Mouse (Mus musculus) stomach, embryonic 16.5 days (tissue): Measurements from ENCODE around the gene Elac2. TPM values are rescaled to one million over a fixed set of nuclear protein-coding genes. Genes with fewer than 3 reads are reported as not detected.

Experiments used
- ATAC-seq: fragments of 200-750 bp; cut with Nextera tagmentation; 2 replicates; pipeline ENCODE4 v1.8.0; 2017; ENCODE audit warnings: moderate number of reproducible peaks, moderate TSS enrichment; ENCODE audit not compliant: insufficient read depth, low FRiP score
- H3K27ac ChIP-seq: fragments of 300-500 bp; sonication (generic); 2 replicates; pipeline ENCODE4 v1.5.1; 2014; ENCODE audit warnings: low read length
- H3K27me3 ChIP-seq: fragments of 300-500 bp; sonication (generic); 2 replicates; pipeline ENCODE4 v1.6.1; 2014; ENCODE audit warnings: low read length, control low read depth, mixed read lengths; ENCODE audit not compliant: control insufficient read depth, insufficient read depth
- H3K36me3 ChIP-seq: fragments of 300-500 bp; sonication (generic); 2 replicates; pipeline ENCODE4 v1.6.1; 2014; ENCODE audit warnings: low read length; ENCODE audit not compliant: control insufficient read depth, insufficient read depth
- H3K4me1 ChIP-seq: fragments of 300-500 bp; sonication (generic); 2 replicates; pipeline ENCODE4 v1.6.1; 2014; ENCODE audit warnings: low read length, control low read depth, mixed read lengths; ENCODE audit not compliant: control insufficient read depth, insufficient read depth
- H3K4me2 ChIP-seq: fragments of 300-500 bp; sonication (generic); 2 replicates; pipeline ENCODE4 v1.6.1; 2014; ENCODE audit warnings: low read depth, low read length, mixed read lengths
- H3K4me3 ChIP-seq: fragments of 300-500 bp; sonication (generic); replicated peaks from 2 replicates; pipeline ENCODE4 v1.5.1; 2014; ENCODE audit warnings: mild to moderate bottlenecking, low read length
- H3K9ac ChIP-seq: fragments of 300-500 bp; sonication (generic); 2 replicates; pipeline ENCODE4 v1.6.1; 2014; ENCODE audit warnings: low read length
- H3K9me3 ChIP-seq: fragments of 300-500 bp; sonication (generic); replicated peaks from 2 replicates; pipeline ENCODE4 v1.6.1; 2016; ENCODE audit warnings: low read length, control low read depth; ENCODE audit not compliant: control insufficient read depth
- WGBS: fragments of 180-500 bp; shearing (Covaris S2); extraction: QIAGEN DNeasy Blood & Tissue Kit; methylation state at CpG from one replicate; pipeline ENCODE4 v1.1.7; 2014; 5-methylcytosine and 5-hydroxymethylcytosine counted together
- polyA plus RNA-seq: library from polyadenylated mRNA; unstranded; fragments of >200 nt; fragmentation: Nextera tagmentation; extraction: Ambion mirVana; gene quantifications from 2 replicates; pipeline ENCODE4 v1.2.1, GENCODE M21; 2015

Gene Elac2
- polyA plus RNA-seq, 1 experiment from 2014 or later, result 23.5 TPM

DNA sequence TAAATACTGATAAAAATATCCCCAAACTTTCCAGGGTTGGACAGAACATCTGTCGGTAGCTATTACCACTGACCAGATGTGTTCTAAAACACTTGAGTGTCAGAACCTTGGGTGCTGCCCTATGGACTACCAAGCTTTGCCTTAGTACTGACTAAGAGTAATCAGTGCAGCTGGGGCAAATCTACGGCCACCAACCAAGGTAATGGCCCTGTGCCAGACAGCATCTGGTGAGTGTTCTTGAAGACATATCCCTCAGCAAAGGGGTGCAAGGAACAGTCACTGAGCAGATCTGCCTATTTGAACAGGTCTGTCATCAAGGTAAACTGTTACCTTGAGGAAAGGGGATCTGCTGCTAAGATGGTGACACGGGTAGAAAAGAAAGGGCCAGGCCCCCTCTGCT is 26.0 kb downstream of the Elac2 start:
- H3K4me2 ChIP-seq, result no peak overlapping the region
- WGBS, result 62% methylated on average over 3 of the region's 3 CpGs
- peaks cover 6% of the 10 kb centered on the region for H3K36me3 ChIP-seq
- H3K4me3 ChIP-seq, result no peak overlapping the region
- no peak for ATAC-seq
- H3K4me1 ChIP-seq, result no peaks in the 10 kb centered on the region
- H3K9ac ChIP-seq, result no peak overlapping the region
- no peak overlapping the region for H3K27ac ChIP-seq
- no peaks in the 10 kb centered on the region for H3K27me3 ChIP-seq
- H3K9me3 ChIP-seq, result no peaks in the 10 kb centered on the region

GRCm38 (mm10) chr11:65006047-65006446 is 27.2 kb downstream of the Elac2 start:
- ATAC-seq, result no peak
- whole genome bisulfite sequencing, result 90% methylated on average over 4 of the region's 4 CpGs
- H3K4me2 ChIP-seq, result no peak overlapping the region

DNA sequence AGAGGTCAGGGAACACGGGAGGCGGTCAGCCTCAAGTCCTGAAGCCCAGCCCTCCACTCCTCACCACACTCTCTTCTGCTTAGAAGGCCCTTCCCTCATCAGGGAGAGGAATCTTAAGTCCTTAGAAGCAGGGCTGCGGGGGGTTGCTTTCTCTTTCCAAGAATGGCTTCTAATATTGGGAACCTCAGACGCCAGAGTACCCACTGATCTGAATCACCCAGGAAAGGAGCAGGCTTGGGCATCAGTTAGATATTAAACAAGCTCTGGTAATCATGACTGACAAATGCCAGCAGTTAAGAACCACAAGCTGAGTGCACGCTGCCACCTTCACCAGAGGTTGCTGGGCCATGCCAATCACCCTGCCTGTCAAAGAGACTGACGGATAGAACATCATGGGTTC is 35.1 kb downstream of the Elac2 start:
- no peak overlapping the region for H3K4me2 ChIP-seq
- ATAC-seq, result no peak
- no peaks in the 10 kb centered on the region for H3K36me3 ChIP-seq
- H3K4me1 ChIP-seq, result no peaks in the 10 kb centered on the region
- H3K27ac ChIP-seq, result no peak overlapping the region
- no peak overlapping the region for H3K4me3 ChIP-seq
- no peaks in the 10 kb centered on the region for H3K9me3 ChIP-seq
- no peak overlapping the region for H3K9ac ChIP-seq
- H3K27me3 ChIP-seq, result no peaks in the 10 kb centered on the region
- WGBS, result 74% methylated on average over 6 of the region's 6 CpGs

More at GRCm38 (mm10) chr11:65006047-65006446, 27.2 kb downstream of the Elac2 start:
- H3K27ac ChIP-seq, result no peak overlapping the region
- H3K4me3 ChIP-seq, result no peak overlapping the region
- H3K4me1 ChIP-seq, result no peaks in the 10 kb centered on the region
- H3K9ac ChIP-seq, result no peak overlapping the region
- no peaks in the 10 kb centered on the region for H3K9me3 ChIP-seq
- no peaks in the 10 kb centered on the region for H3K27me3 ChIP-seq
- H3K36me3 ChIP-seq, result peaks cover 5% of the 10 kb centered on the region

GRCm38 (mm10) chr11:65016754-65017153 is 37.9 kb downstream of the Elac2 start:
- WGBS, result 80% methylated on average over 1 of the region's 1 CpGs
- no peaks in the 10 kb centered on the region for H3K36me3 ChIP-seq
- ATAC-seq, result peak; percentile 50; the same call in 1 of the 2 replicates
- H3K4me3 ChIP-seq, result no peak overlapping the region
- H3K4me2 ChIP-seq, result no peak overlapping the region
- no peaks in the 10 kb centered on the region for H3K27me3 ChIP-seq
- no peak overlapping the region for H3K27ac ChIP-seq
- H3K4me1 ChIP-seq, result no peaks in the 10 kb centered on the region
- no peaks in the 10 kb centered on the region for H3K9me3 ChIP-seq
- no peak overlapping the region for H3K9ac ChIP-seq

DNA sequence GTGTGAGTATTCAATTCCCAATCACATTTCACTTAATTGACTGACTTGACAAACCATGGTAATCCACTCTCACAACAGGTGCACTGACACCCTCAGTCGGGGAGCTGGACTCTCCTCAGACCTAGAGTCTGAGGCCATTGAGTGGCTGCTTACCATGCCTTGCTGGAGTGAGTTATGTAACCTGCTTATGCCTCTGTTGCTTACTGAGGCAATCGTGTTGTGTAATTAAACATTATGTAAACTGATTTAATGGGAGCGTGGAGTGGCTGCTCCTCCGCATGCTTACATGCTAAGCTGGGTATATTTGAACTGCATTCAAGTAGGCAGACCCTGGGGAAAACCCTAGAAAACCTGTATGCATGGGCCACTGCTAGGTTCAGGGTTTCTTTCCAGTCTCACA is 41.9 kb downstream of the Elac2 start:
- H3K4me3 ChIP-seq, result no peak overlapping the region
- no peaks in the 10 kb centered on the region for H3K27me3 ChIP-seq
- H3K4me1 ChIP-seq, result no peaks in the 10 kb centered on the region
- no peaks in the 10 kb centered on the region for H3K36me3 ChIP-seq
- no peaks in the 10 kb centered on the region for H3K9me3 ChIP-seq
- no peak overlapping the region for H3K4me2 ChIP-seq
- ATAC-seq, result no peak
- H3K27ac ChIP-seq, result no peak overlapping the region
- 85% methylated on average over 4 of the region's 4 CpGs for WGBS
- H3K9ac ChIP-seq, result no peak overlapping the region

- Histone ChIP-seq H3K27me3 (no peaks in the 10 kb centered on the region), H3K4me1 (no peaks in the 10 kb centered on the region), H3K27ac (no peak overlapping the region), H3K4me2 (no peak overlapping the region), H3K9ac (no peak overlapping the region), H3K36me3 (no peaks in the 10 kb centered on the region), H3K9me3 (no peaks in the 10 kb centered on the region), H3K4me3 (no peak overlapping the region)
- 91% methylated on average over 11 of the region's 11 CpGs for WGBS
- no peak for ATAC-seq
Measured at GRCm38 (mm10) chr11:65022771-65023170, 43.9 kb downstream of the Elac2 start.

DNA sequence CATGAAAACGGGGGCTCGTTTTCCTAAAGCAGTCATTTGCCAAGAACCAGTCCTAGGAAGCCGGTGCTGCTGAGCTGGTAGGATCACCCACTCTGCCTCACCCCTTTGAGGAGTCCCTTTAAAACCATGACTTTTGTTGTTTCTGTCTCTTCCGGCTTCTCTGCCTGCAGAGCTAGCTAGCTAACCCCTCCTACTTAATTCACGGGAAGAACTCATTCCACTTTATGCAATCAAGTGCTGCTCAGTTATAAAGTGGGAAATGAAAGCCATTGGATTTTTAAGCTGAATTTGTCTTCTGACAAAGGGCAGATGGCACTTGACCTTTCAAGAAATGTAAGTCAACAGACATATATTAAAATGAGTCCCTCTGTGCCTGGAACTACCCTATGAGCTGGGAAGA is 49.2 kb downstream of the Elac2 start:
- Histone ChIP-seq H3K4me1 (0 out of 2 replicates have a peak, but pooled peaks cover 3% of the 10 kb centered on the region), H3K4me2 (no peak overlapping the region), H3K4me3 (no peak overlapping the region), H3K27me3 (no peaks in the 10 kb centered on the region), H3K36me3 (no peaks in the 10 kb centered on the region), H3K27ac (no peak overlapping the region), H3K9ac (no peak overlapping the region), H3K9me3 (no peaks in the 10 kb centered on the region)
- no peak for ATAC-seq
- WGBS, result 70% methylated on average over 5 of the region's 5 CpGs

GRCm38 (mm10) chr11:65030201-65030600 is 51.4 kb downstream of the Elac2 start:
- no peaks in the 10 kb centered on the region for H3K27me3 ChIP-seq
- H3K36me3 ChIP-seq, result no peaks in the 10 kb centered on the region
- no peaks in the 10 kb centered on the region for H3K9me3 ChIP-seq
- no peak overlapping the region for H3K4me3 ChIP-seq
- H3K9ac ChIP-seq, result no peak overlapping the region
- WGBS, result 76% methylated on average over 1 of the region's 1 CpGs
- H3K4me1 ChIP-seq, result 0 out of 2 replicates have a peak, but pooled peaks cover 3% of the 10 kb centered on the region
- no peak overlapping the region for H3K27ac ChIP-seq
- no peak for ATAC-seq
- H3K4me2 ChIP-seq, result no peak overlapping the region

- no peak overlapping the region for H3K27ac ChIP-seq
- no peak for ATAC-seq
Measured at GRCm38 (mm10) chr11:65032221-65032620, 53.4 kb downstream of the Elac2 start.

DNA sequence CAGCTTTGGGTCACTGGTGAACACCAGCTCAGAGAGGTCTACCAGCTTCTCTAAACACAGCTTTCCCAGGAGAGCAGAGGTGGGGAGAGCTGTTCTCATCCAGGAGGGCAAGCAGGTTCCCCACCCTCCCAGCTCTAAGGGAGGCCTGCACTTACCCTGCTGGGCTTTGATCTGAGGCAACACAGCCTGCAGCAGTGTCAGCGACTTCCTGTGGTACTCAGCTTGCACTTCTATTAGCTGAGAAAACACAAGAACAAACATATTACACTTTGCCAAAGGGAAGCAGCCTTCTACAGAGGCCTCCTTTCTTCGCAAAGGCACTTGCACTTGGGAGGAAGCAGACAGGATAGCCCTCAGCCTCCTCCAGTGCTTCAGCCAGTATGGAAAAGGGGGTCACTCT is 60.2 kb downstream of the Elac2 start:
- Histone ChIP-seq H3K4me2 (no peak overlapping the region), H3K36me3 (no peaks in the 10 kb centered on the region), H3K4me1 (peaks cover 10% of the 10 kb centered on the region), H3K9me3 (no peaks in the 10 kb centered on the region), H3K4me3 (no peak overlapping the region), H3K27me3 (no peaks in the 10 kb centered on the region), H3K9ac (no peak overlapping the region; the same call in 1 of the 2 replicates), H3K27ac (no peak overlapping the region)
- ATAC-seq, result no peak
- WGBS, result 38% methylated on average over 2 of the region's 2 CpGs

More at GRCm38 (mm10) chr11:65032221-65032620, 53.4 kb downstream of the Elac2 start:
- Histone ChIP-seq H3K4me3 (no peak overlapping the region), H3K4me1 (0 out of 2 replicates have a peak, but pooled peaks cover 3% of the 10 kb centered on the region), H3K36me3 (no peaks in the 10 kb centered on the region), H3K4me2 (no peak overlapping the region), H3K9ac (no peak overlapping the region), H3K27me3 (no peaks in the 10 kb centered on the region), H3K9me3 (no peaks in the 10 kb centered on the region)
- WGBS, result 89% methylated on average over 7 of the region's 7 CpGs
